Mouse (Mus musculus): ENCODE data around the gene Plcb4. TPM values are rescaled to one million over a fixed set of nuclear protein-coding genes. Genes with fewer than 3 reads are reported as not detected.

The Plcb4 gene
- polyA plus RNA-seq, 1 experiment from 2014 or later, result 14.4 TPM

- no peak for TF ChIP-seq EP300 (optimal IDR thresholded peaks at IDR 0.05)
- TF ChIP-seq CTCF (IDR thresholded peaks at IDR 0.05; ENCODE audit: low read depth), result no peak
- Histone ChIP-seq H3K36me3 (ENCODE audit: control insufficient read depth, insufficient read depth, low read length) (no peaks in the 10 kb centered on the region), H3K4me1 (replicated peaks; ENCODE audit: control insufficient read depth, insufficient read depth) (peaks cover 2% of the 10 kb centered on the region; the same call in 1 of the 2 replicates), H3K27me3 (ENCODE audit: control insufficient read depth, insufficient read depth, low read length) (no peaks in the 10 kb centered on the region), H3K9ac (ENCODE audit: low read length) (no peak overlapping the region), H3K27ac (replicated peaks) (no peak overlapping the region), H3K4me2 (replicated peaks; ENCODE audit: low read depth) (no peak overlapping the region), H3K9me3 (ENCODE audit: control insufficient read depth, low read length) (no peaks in the 10 kb centered on the region), H3K4me3 (ENCODE audit: low read depth, low read length) (no peak overlapping the region)
- 82% methylated on average over 8 of the region's 8 CpGs for WGBS
- ATAC-seq (ENCODE audit: low FRiP score, low TSS enrichment), result no peak
- no peak for DNase-seq (ENCODE audit: low spot score)
These were observed 102.5 kb downstream of the Plcb4 start for GRCm38 (mm10) chr2:135761226-135761802.

GRCm38 (mm10) chr2:135764706-135765105 is 105.9 kb downstream of the Plcb4 start:
- no peak overlapping the region for H3K27ac ChIP-seq (replicated peaks)
- TF ChIP-seq CTCF (IDR thresholded peaks at IDR 0.05; ENCODE audit: low read depth) (no peak), EP300 (optimal IDR thresholded peaks at IDR 0.05) (no peak)
- no peak overlapping the region for H3K9ac ChIP-seq (ENCODE audit: low read length)
- ATAC-seq (ENCODE audit: low FRiP score, low TSS enrichment), result no peak
- no peaks in the 10 kb centered on the region for H3K27me3 ChIP-seq (ENCODE audit: control insufficient read depth, insufficient read depth, low read length)
- H3K4me1 ChIP-seq (replicated peaks; ENCODE audit: control insufficient read depth, insufficient read depth), result peaks cover 2% of the 10 kb centered on the region; the same call in 1 of the 2 replicates
- no peaks in the 10 kb centered on the region for H3K36me3 ChIP-seq (ENCODE audit: control insufficient read depth, insufficient read depth, low read length)
- DNase-seq (ENCODE audit: low spot score), result no peak
- H3K4me3 ChIP-seq (ENCODE audit: low read depth, low read length), result no peak overlapping the region
- no peak overlapping the region for H3K4me2 ChIP-seq (replicated peaks; ENCODE audit: low read depth)
- H3K9me3 ChIP-seq (ENCODE audit: control insufficient read depth, low read length), result no peaks in the 10 kb centered on the region
- WGBS, result 46% methylated on average over 8 of the region's 8 CpGs

- ATAC-seq (ENCODE audit: low FRiP score, low TSS enrichment) (peak; percentile 83), DNase-seq (ENCODE audit: low spot score) (no peak)
- Histone ChIP-seq H3K4me3 (ENCODE audit: low read depth, low read length) (no peak overlapping the region), H3K9ac (ENCODE audit: low read length) (no peak overlapping the region), H3K4me2 (replicated peaks; ENCODE audit: low read depth) (no peak overlapping the region), H3K36me3 (ENCODE audit: control insufficient read depth, insufficient read depth, low read length) (no peaks in the 10 kb centered on the region), H3K27me3 (ENCODE audit: control insufficient read depth, insufficient read depth, low read length) (no peaks in the 10 kb centered on the region), H3K9me3 (ENCODE audit: control insufficient read depth, low read length) (no peaks in the 10 kb centered on the region), H3K27ac (replicated peaks) (no peak overlapping the region), H3K4me1 (replicated peaks; ENCODE audit: control insufficient read depth, insufficient read depth) (no peaks in the 10 kb centered on the region)
- WGBS, result 76% methylated on average over 6 of the region's 6 CpGs
- TF ChIP-seq CTCF (IDR thresholded peaks at IDR 0.05; ENCODE audit: low read depth) (no peak), EP300 (optimal IDR thresholded peaks at IDR 0.05) (no peak)
These were observed 107.8 kb downstream of the Plcb4 start for GRCm38 (mm10) chr2:135766471-135767063.

- 80% methylated on average over 5 of the region's 5 CpGs for WGBS
These were observed 108.7 kb downstream of the Plcb4 start for GRCm38 (mm10) chr2:135767535-135767934.

GRCm38 (mm10) chr2:135769701-135770100 is 110.9 kb downstream of the Plcb4 start:
- Histone ChIP-seq H3K27ac (replicated peaks) (no peak overlapping the region), H3K9me3 (ENCODE audit: control insufficient read depth, low read length) (no peaks in the 10 kb centered on the region), H3K4me1 (replicated peaks; ENCODE audit: control insufficient read depth, insufficient read depth) (no peaks in the 10 kb centered on the region), H3K27me3 (ENCODE audit: control insufficient read depth, insufficient read depth, low read length) (no peaks in the 10 kb centered on the region), H3K4me3 (ENCODE audit: low read depth, low read length) (no peak overlapping the region), H3K36me3 (ENCODE audit: control insufficient read depth, insufficient read depth, low read length) (no peaks in the 10 kb centered on the region), H3K4me2 (replicated peaks; ENCODE audit: low read depth) (no peak overlapping the region), H3K9ac (ENCODE audit: low read length) (no peak overlapping the region)
- TF ChIP-seq EP300 (optimal IDR thresholded peaks at IDR 0.05) (no peak), CTCF (IDR thresholded peaks at IDR 0.05; ENCODE audit: low read depth) (no peak)
- 51% methylated on average over 8 of the region's 8 CpGs for WGBS
- peak; percentile 24; the same call in 1 of the 2 replicates for ATAC-seq (ENCODE audit: low FRiP score, low TSS enrichment)
- DNase-seq (ENCODE audit: low spot score), result no peak

More at GRCm38 (mm10) chr2:135767535-135767934, 108.7 kb downstream of the Plcb4 start:
- TF ChIP-seq EP300 (optimal IDR thresholded peaks at IDR 0.05) (no peak), CTCF (IDR thresholded peaks at IDR 0.05; ENCODE audit: low read depth) (no peak)
- Histone ChIP-seq H3K4me3 (ENCODE audit: low read depth, low read length) (no peak overlapping the region), H3K27ac (replicated peaks) (no peak overlapping the region), H3K9ac (ENCODE audit: low read length) (no peak overlapping the region), H3K4me1 (replicated peaks; ENCODE audit: control insufficient read depth, insufficient read depth) (no peaks in the 10 kb centered on the region), H3K36me3 (ENCODE audit: control insufficient read depth, insufficient read depth, low read length) (no peaks in the 10 kb centered on the region), H3K9me3 (ENCODE audit: control insufficient read depth, low read length) (no peaks in the 10 kb centered on the region), H3K27me3 (ENCODE audit: control insufficient read depth, insufficient read depth, low read length) (no peaks in the 10 kb centered on the region), H3K4me2 (replicated peaks; ENCODE audit: low read depth) (no peak overlapping the region)
- DNase-seq (ENCODE audit: low spot score), result no peak
- no peak for ATAC-seq (ENCODE audit: low FRiP score, low TSS enrichment)

GRCm38 (mm10) chr2:135770226-135770625 is 111.4 kb downstream of the Plcb4 start:
- WGBS, result 87% methylated on average over 9 of the region's 9 CpGs
- no peak overlapping the region for H3K9ac ChIP-seq (ENCODE audit: low read length)
- TF ChIP-seq CTCF (IDR thresholded peaks at IDR 0.05; ENCODE audit: low read depth), result no peak
- TF ChIP-seq EP300 (optimal IDR thresholded peaks at IDR 0.05), result no peak
- H3K9me3 ChIP-seq (ENCODE audit: control insufficient read depth, low read length), result no peaks in the 10 kb centered on the region
- DNase-seq (ENCODE audit: low spot score) (no peak), ATAC-seq (ENCODE audit: low FRiP score, low TSS enrichment) (no peak)
- no peaks in the 10 kb centered on the region for H3K27me3 ChIP-seq (ENCODE audit: control insufficient read depth, insufficient read depth, low read length)
- no peak overlapping the region for H3K4me2 ChIP-seq (replicated peaks; ENCODE audit: low read depth)
- H3K27ac ChIP-seq (replicated peaks), result no peak overlapping the region
- no peaks in the 10 kb centered on the region for H3K36me3 ChIP-seq (ENCODE audit: control insufficient read depth, insufficient read depth, low read length)
- H3K4me3 ChIP-seq (ENCODE audit: low read depth, low read length), result no peak overlapping the region
- no peaks in the 10 kb centered on the region for H3K4me1 ChIP-seq (replicated peaks; ENCODE audit: control insufficient read depth, insufficient read depth)
